14 mouse cellular contexts compared by ENCODE assay signal in the genomic region with DNA sequence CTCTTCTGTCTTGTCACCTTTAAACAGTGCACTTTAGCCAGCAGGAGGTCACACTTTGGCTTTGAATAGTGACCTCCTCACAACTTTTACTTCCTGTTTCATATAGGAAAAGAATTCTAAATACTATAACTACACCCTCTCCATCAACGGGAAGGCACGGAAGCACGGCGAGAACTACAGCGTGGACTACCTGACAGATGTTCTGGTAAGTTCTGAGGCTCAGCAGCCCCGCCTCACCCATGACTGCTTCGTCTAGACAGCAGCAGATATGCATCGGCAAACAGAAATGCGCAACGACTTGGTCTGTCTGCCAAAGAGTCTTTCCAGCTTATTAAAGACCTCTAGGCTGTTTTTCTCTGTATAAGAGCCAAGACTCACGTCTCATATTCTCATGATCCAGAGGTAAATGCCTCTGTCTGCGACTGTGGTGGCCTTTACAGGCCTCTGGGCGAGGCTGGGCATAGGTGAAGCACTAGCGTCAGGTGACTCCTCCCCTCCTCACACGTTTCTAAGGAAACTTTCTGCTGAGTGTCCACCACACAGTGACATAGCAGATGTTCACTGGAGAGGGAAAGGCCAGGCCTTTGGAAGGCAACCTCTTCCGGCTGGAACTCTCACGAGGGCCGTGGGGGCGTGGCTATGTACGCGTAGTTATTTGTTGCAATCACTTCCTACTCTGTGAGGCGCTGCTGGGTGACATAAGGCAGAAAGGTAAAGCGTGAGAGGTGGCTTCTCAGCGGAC. TPM values are rescaled to one million over a fixed set of nuclear protein-coding genes. Genes with fewer than 3 reads are reported as not detected.
DNase-seq lines count a peak whose midpoint lies in the region; ATAC-seq and TF ChIP-seq lines count a peak whose summit lies in the region.
"Had no signal": no experiment of that assay in that cellular context is flagged by ENCODE, and none has a peak within 500 bp of the region (broad histone marks: within the 10 kb centered on the region; RNA-seq: fewer than 3 reads in every experiment).

No protein-coding gene starts in this region.

- WGBS in lung, adult 2 months, result 72% methylated on average over 24 of the region's 24 CpGs
- 77% methylated on average over 24 of the region's 24 CpGs for WGBS in embryonic facial prominence, embryonic 15.5 days
- 95% methylated on average over 24 of the region's 24 CpGs for WGBS in forebrain, embryonic 10.5 days

- H3K9me3 ChIP-seq in embryonic facial prominence, embryonic 15.5 days (replicated peaks), result no peaks in the 10 kb centered on the region
- H3K9me3 ChIP-seq in forebrain, embryonic 10.5 days, result no peaks in the 10 kb centered on the region
- H3K9me3 ChIP-seq: liver, embryonic 15.5 days had no signal

- 0 out of 2 replicates have a peak, but pooled peaks cover 4% of the 10 kb centered on the region for H3K4me1 ChIP-seq in lung, adult 2 months (ENCODE audit: control insufficient read depth, insufficient read depth, low read length)
- peaks cover 16% of the 10 kb centered on the region; the same call in 1 of the 2 replicates for H3K4me1 ChIP-seq in embryonic facial prominence, embryonic 15.5 days
- H3K4me1 ChIP-seq in forebrain, embryonic 10.5 days, result peaks cover 11% of the 10 kb centered on the region

- H3K27me3 ChIP-seq in embryonic facial prominence, embryonic 15.5 days, result no peaks in the 10 kb centered on the region
- no peaks in the 10 kb centered on the region for H3K27me3 ChIP-seq in forebrain, embryonic 10.5 days (ENCODE audit: poor library complexity, severe bottlenecking)
- H3K27me3 ChIP-seq: liver, embryonic 15.5 days had no signal

- 0 out of 2 replicates have a peak overlapping the region, but pooled peaks have one; percentile 7 for H3K27ac ChIP-seq in embryonic facial prominence, embryonic 15.5 days (replicated peaks)
- H3K27ac ChIP-seq in forebrain, embryonic 10.5 days, result no peak overlapping the region
- H3K27ac ChIP-seq: heart, adult 2 months; liver, embryonic 15.5 days had no signal

- no peak overlapping the region for H3K9ac ChIP-seq in embryonic facial prominence, embryonic 15.5 days
- H3K9ac ChIP-seq: liver, embryonic 15.5 days had no signal

- peaks cover 62% of the 10 kb centered on the region for H3K36me3 ChIP-seq in embryonic facial prominence, embryonic 15.5 days
- peaks cover 93% of the 10 kb centered on the region for H3K36me3 ChIP-seq in forebrain, embryonic 10.5 days (replicated peaks)

- no peak overlapping the region for H3K4me2 ChIP-seq in embryonic facial prominence, embryonic 15.5 days (replicated peaks)
- H3K4me2 ChIP-seq: liver, embryonic 15.5 days; midbrain, embryonic 11.5 days had no signal

- DNase-seq in lung, postnatal 36 days, result peak; percentile 66
- no peak for DNase-seq in lung, adult 2 months
- peak; percentile 14 to 33 for DNase-seq in kidney, postnatal 36 days
- peak; percentile 49 for DNase-seq in yolk sac, embryonic 10.5 days (ENCODE audit: low spot score)
- DNase-seq in forebrain, embryonic 10.5 days (ENCODE audit: extremely low spot score, low spot score), result no peak
- no peak for DNase-seq in cerebellum, adult 11 months
- DNase-seq: cerebellum, adult 11-12 months; heart, adult 2 months; left cerebral cortex, postnatal 4 days; thymus, postnatal 25 days had no signal

- no peak for TF ChIP-seq POLR2A in lung, adult 2 months (IDR thresholded peaks at IDR 0.05; ENCODE audit: borderline replicate concordance, extremely low read depth, low read depth, low read length)

- no peak overlapping the region for H3K4me3 ChIP-seq in lung, adult 2 months (replicated peaks; ENCODE audit: extremely low read depth, low read depth, low read length)
- no peak overlapping the region for H3K4me3 ChIP-seq in embryonic facial prominence, embryonic 15.5 days (replicated peaks)
- H3K4me3 ChIP-seq in forebrain, embryonic 10.5 days, result no peak overlapping the region
- H3K4me3 ChIP-seq: erythroblast, embryonic 14.5 days; heart, adult 2 months; liver, embryonic 15.5 days had no signal

- no peak for ATAC-seq in embryonic facial prominence, embryonic 15.5 days (ENCODE audit: insufficient number of reproducible peaks, low FRiP score, low TSS enrichment, low read depth)

- TF ChIP-seq CTCF in lung, adult 2 months (IDR thresholded peaks at IDR 0.05; ENCODE audit: insufficient read depth, low read length), result no peak

RNA-seq across cellular contexts. Expression of gene Gns, which starts 11.8 kb away (rescaled TPM):
- 149 and 280 TPM in 2 replicates for polyA plus RNA-seq in lung, adult 2 months (2012; rRNA removed)
- 51.3 and 52.1 TPM in 2 replicates for polyA plus RNA-seq in embryonic facial prominence, embryonic 15.5 days (2015; fragmentation: Nextera tagmentation; extraction: Ambion mirVana)
- 34.9 and 37.6 TPM in 2 replicates for polyA plus RNA-seq in forebrain, embryonic 10.5 days (2016; fragmentation: Nextera tagmentation; extraction: Ambion mirVana)

RNA-seq across cellular contexts. Expression of gene Tbc1d30, which starts 25.6 kb away (rescaled TPM):
- polyA plus RNA-seq in lung, adult 2 months (2012; rRNA removed), result 11.4 and 14.1 TPM in 2 replicates
- polyA plus RNA-seq in embryonic facial prominence, embryonic 15.5 days (2015; fragmentation: Nextera tagmentation; extraction: Ambion mirVana), result 1.7 and 2.6 TPM in 2 replicates
- 1.5 and 1.6 TPM in 2 replicates for polyA plus RNA-seq in forebrain, embryonic 10.5 days (2016; fragmentation: Nextera tagmentation; extraction: Ambion mirVana)
- polyA plus RNA-seq: erythroblast, embryonic 14.5 days had no signal

Comparison
In these comparisons a context has a peak if more than half of its experiments do, and no peak if none do; other contexts are left out.
1. DNase-seq: peak in lung, postnatal 36 days (single experiment), kidney, postnatal 36 days (2 of 2) and yolk sac, embryonic 10.5 days (single experiment); none in lung, adult 2 months (single experiment), forebrain, embryonic 10.5 days (single experiment) and cerebellum, adult 11 months (single experiment).